Mouse (Mus musculus) small intestine, adult 2 months (tissue): ENCODE results near the gene Ttc4.

Experiments used
- CTCF ChIP-seq: fragments of 200-500 bp; IDR thresholded peaks from 2 replicates; pipeline ENCODE4 v1.5.1; 2012; ENCODE audit warnings: low read depth, mild to moderate bottlenecking, control low read depth, inconsistent platforms, low read length, moderate library complexity, mixed read lengths; ENCODE audit not compliant: insufficient replicate concordance, insufficient read length; ENCODE audit errors: extremely low read depth
- POLR2A ChIP-seq: fragments of 200-500 bp; IDR thresholded peaks from 2 replicates; pipeline ENCODE4 v1.6.1; 2012; ENCODE audit warnings: low read depth, mild to moderate bottlenecking, control low read depth, inconsistent platforms, low read length, moderate library complexity

GRCm38 (mm10) chr4:106634086-106634479, 44.7 kb downstream of the Ttc4 start:
- no peak for TF ChIP-seq CTCF
- TF ChIP-seq POLR2A = no peak
